Mouse (Mus musculus) ES-Bruce4 (cell line): ENCODE data around the gene Brip1.

ENCODE experiments used
- CTCF ChIP-seq: IDR thresholded peaks from one replicate; pipeline ENCODE4 v1.8.1; 2011; ENCODE audit warnings: low read depth, low read length
- EP300 ChIP-seq: IDR thresholded peaks from 2 replicates; pipeline ENCODE4 v1.6.1; 2011; ENCODE audit warnings: low read depth, low read length; ENCODE audit not compliant: insufficient read depth
- POLR2A ChIP-seq: IDR thresholded peaks from one replicate; pipeline ENCODE4 v1.8.1; 2011; ENCODE audit warnings: low read length; ENCODE audit not compliant: insufficient read depth

DNA sequence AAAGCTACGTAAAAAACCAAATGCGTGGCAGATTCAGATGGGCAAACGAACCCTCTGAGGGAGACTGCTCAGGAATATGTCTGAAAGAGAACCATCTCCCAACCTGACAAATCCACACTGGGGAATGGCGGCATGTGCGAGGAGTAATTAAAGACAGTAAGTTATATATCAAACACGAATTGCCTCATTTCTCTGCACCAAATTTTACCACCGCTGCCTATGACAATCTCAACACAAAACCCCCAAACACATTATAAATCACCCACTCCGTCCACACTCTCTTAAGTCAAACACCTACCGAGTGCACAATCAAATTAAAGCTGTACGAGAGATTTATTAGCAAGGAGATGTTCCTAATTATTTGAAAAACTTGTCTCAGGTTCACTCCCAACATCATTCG, 184.8 kb downstream of the Brip1 start:
- no peak for TF ChIP-seq EP300
- TF ChIP-seq POLR2A: no peak
- no peak for TF ChIP-seq CTCF
